Mouse (Mus musculus) kidney, adult 2 months (tissue): Measurements from ENCODE around the gene Atxn1. TPM values are rescaled to one million over a fixed set of nuclear protein-coding genes. Genes with fewer than 3 reads are reported as not detected.

Experiments used
- DNase-seq: peaks from one replicate; pipeline ENCODE4 v3.0.0; 2021
- H3K27ac ChIP-seq: fragments of 200-500 bp; 2 replicates; pipeline ENCODE4 v1.5.1; 2012; ENCODE audit warnings: low read depth, low read length, control low read depth, inconsistent platforms; ENCODE audit not compliant: insufficient read depth
- H3K27me3 ChIP-seq: fragments of 200-500 bp; replicated peaks from 2 replicates; pipeline ENCODE4 v1.6.1; 2012; ENCODE audit warnings: mild to moderate bottlenecking, moderate library complexity, low read length, inconsistent platforms; ENCODE audit not compliant: control insufficient read depth, insufficient read depth
- H3K36me3 ChIP-seq: fragments of 200-500 bp; 2 replicates; pipeline ENCODE4 v1.6.1; 2012; ENCODE audit warnings: mild to moderate bottlenecking, moderate library complexity, low read length, inconsistent platforms; ENCODE audit not compliant: control insufficient read depth, insufficient read depth
- H3K4me1 ChIP-seq: fragments of 200-500 bp; 2 replicates; pipeline ENCODE4 v1.6.1; 2011; ENCODE audit warnings: low read length; ENCODE audit not compliant: control insufficient read depth, insufficient read depth
- H3K4me3 ChIP-seq: fragments of 200-500 bp; 2 replicates; pipeline ENCODE4 v1.5.1; 2011; ENCODE audit warnings: mild to moderate bottlenecking, low read depth, low read length, control low read depth; ENCODE audit not compliant: insufficient read depth
- CTCF ChIP-seq: fragments of 200-500 bp; conservative IDR thresholded peaks from 2 replicates; pipeline ENCODE4 v1.5.1; 2011; ENCODE audit warnings: low read depth, mild to moderate bottlenecking, control low read depth, low read length, moderate library complexity, mixed read lengths; ENCODE audit not compliant: insufficient read depth, insufficient read length
- POLR2A ChIP-seq: fragments of 200-500 bp; IDR thresholded peaks from one replicate; pipeline ENCODE4 v1.6.1; 2011; ENCODE audit warnings: low read depth, low read length, control low read depth
- WGBS: fragments of 180-500 bp; shearing (Covaris S2); methylation state at CpG from one replicate; pipeline ENCODE4 v1.1.7; 2018; 5-methylcytosine and 5-hydroxymethylcytosine counted together
- polyA plus RNA-seq: library from polyadenylated mRNA; depleted of rRNA; stranded (reverse); fragments of >200 nt; gene quantifications from 2 replicates; pipeline ENCODE4 v1.2.3, GENCODE M21; 2012

The Atxn1 gene
- polyA plus RNA-seq, 1 experiment = 15.0 TPM

DNA sequence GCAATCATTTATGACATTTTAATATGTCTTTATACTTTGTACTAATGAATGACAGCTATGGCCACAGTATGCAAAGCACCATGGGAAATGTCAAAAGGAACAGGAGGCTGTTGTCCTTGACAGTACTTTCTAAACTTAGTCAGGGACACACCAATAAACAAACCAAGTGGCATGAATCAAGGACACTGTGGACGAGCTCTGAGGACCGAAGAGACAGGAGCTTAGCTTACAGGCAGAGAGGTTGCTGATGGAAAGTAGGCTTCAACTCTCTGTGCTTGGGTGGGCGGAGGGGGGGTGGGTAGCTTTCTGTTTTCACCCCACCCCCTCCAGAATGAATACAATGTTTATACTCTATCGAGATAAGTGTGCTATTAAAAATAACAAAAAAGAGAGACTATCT is 90.6 kb downstream of the Atxn1 start:
- Histone ChIP-seq H3K4me3 (no peak overlapping the region), H3K36me3 (no peaks in the 10 kb centered on the region; the same call in 1 of the 2 replicates), H3K27me3 (no peaks in the 10 kb centered on the region), H3K4me1 (peaks cover 5% of the 10 kb centered on the region; the same call in 1 of the 2 replicates), H3K27ac (no peak overlapping the region)
- no peak for DNase-seq
- no peak for TF ChIP-seq POLR2A
- TF ChIP-seq CTCF = no peak
- WGBS = 83% methylated on average over 4 of the region's 4 CpGs

DNA sequence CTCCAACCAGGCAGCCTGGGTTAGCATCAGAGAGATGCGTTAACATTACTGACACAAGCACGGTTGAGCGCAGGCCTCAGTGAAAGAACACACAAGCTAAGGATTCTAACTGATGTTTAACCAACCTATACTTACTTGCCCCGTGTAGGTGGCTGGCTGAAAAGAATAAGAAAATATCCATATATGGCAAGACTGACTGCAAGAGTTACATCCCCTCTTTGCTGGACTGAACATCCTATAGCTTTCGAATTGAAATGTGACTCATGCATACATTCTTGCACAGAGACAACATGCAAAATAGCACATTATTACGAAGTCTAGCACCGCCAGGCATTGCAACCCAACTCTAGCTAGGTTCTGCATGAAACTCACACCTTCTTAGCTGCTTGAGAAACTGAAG is 91.8 kb downstream of the Atxn1 start:
- Histone ChIP-seq H3K4me3 (no peak overlapping the region), H3K27me3 (no peaks in the 10 kb centered on the region), H3K4me1 (peaks cover 5% of the 10 kb centered on the region; the same call in 1 of the 2 replicates), H3K36me3 (no peaks in the 10 kb centered on the region; the same call in 1 of the 2 replicates), H3K27ac (no peak overlapping the region)
- WGBS = 78% methylated on average over 7 of the region's 7 CpGs
- TF ChIP-seq POLR2A (no peak), CTCF (no peak)
- no peak for DNase-seq

DNA sequence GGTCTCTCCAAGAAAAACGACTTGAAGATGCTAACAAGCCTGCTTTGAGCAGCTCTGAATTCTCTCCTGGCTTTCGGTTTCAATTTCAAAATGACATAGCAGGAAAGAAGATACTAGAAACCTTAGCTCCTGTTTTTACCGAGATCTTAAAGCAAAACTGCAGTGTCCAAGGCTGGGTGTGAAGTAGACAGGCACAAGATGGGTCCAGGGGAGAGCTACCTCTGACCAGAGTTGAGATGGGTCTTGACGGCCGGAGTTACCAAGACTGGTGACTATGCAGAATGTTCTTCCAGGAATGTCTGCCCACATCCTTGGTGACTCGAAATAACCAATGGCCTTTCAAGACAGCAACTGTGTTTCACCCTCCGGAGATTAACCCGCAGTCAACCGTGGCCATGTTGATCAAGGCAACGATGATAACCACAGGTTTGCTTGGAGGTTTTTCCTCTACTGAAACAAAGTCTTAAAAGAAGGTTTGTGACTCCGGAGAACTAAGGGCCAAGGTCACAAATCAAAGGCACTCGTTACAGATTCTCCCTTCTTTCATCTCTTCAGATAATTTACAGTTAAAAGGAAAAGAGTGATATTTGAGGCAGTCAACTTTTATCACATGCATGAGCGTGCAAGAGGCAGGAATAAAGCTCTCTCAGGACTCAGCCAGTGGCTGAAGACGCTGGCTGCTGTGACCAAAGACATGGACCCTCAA is 92.6 kb downstream of the Atxn1 start:
- Histone ChIP-seq H3K27me3 (no peaks in the 10 kb centered on the region), H3K27ac (peak overlapping the region; percentile 69), H3K4me1 (peaks cover 5% of the 10 kb centered on the region; the same call in 1 of the 2 replicates), H3K36me3 (no peaks in the 10 kb centered on the region; the same call in 1 of the 2 replicates), H3K4me3 (peak overlapping the region; percentile 51)
- WGBS = 30% methylated on average over 14 of the region's 14 CpGs
- peak; percentile 60 for DNase-seq
- no peak for TF ChIP-seq CTCF
- TF ChIP-seq POLR2A = no peak

DNA sequence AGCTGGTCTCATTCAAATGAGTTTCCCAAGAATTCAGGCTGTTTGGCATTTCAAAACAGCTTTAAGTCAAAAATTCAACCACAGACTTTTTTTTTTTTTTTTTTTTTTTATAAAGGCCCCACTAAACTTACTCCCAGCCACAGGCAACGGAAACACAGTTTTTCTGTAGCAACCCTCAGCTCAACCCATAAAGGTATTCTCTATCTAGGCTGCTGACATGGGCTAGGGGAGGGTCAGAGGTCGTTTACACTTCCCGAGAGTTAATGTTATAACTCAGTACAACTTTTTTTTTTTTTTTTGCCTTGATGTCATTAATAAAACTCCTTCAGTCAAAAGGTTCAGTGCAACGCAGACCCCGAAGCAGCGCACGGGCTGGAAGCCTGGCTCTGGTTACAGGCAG is 93.3 kb downstream of the Atxn1 start:
- Histone ChIP-seq H3K36me3 (no peaks in the 10 kb centered on the region; the same call in 1 of the 2 replicates), H3K27me3 (no peaks in the 10 kb centered on the region), H3K4me3 (peak overlapping the region; percentile 51), H3K27ac (no peak overlapping the region), H3K4me1 (peaks cover 5% of the 10 kb centered on the region; the same call in 1 of the 2 replicates)
- peak; percentile 32 for DNase-seq
- TF ChIP-seq POLR2A (no peak), CTCF (no peak)
- WGBS = 32% methylated on average over 7 of the region's 7 CpGs

DNA sequence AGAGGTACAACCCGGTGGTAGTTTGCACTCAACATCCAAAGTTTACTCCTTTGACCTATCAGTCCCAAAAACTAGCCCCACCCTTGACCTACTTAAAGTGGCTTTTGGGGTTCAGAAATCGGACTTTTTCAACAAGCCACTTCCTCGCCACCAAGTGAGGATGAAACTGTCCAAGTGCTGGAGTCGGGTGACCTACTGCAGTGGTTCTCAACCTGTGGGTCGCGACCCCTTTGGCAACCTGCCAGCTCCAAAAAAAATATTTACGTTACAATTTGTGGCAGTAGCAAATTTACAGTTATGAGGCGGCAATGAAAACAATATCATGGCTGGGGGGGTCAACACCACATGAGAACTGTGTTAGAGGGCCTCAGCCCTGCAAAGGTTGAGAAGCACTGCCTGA is 95.9 kb downstream of the Atxn1 start:
- WGBS = 69% methylated on average over 8 of the region's 8 CpGs
- Histone ChIP-seq H3K4me3 (no peak overlapping the region), H3K27me3 (no peaks in the 10 kb centered on the region), H3K4me1 (peaks cover 5% of the 10 kb centered on the region; the same call in 1 of the 2 replicates), H3K27ac (no peak overlapping the region), H3K36me3 (no peaks in the 10 kb centered on the region)
- TF ChIP-seq POLR2A (no peak), CTCF (no peak)
- peak; percentile 24 for DNase-seq

- peak; percentile 18 for DNase-seq
- peaks cover 2% of the 10 kb centered on the region; the same call in 1 of the 2 replicates for H3K4me1 ChIP-seq
- H3K27me3 ChIP-seq = no peaks in the 10 kb centered on the region
- no peak overlapping the region for H3K27ac ChIP-seq
- no peak overlapping the region for H3K4me3 ChIP-seq
- WGBS = 68% methylated on average over 14 of the region's 14 CpGs
- TF ChIP-seq POLR2A = no peak
- no peak for TF ChIP-seq CTCF
- H3K36me3 ChIP-seq = no peaks in the 10 kb centered on the region
Measured at GRCm38 (mm10) chr13:45867273-45867672, 97.5 kb downstream of the Atxn1 start.

DNA sequence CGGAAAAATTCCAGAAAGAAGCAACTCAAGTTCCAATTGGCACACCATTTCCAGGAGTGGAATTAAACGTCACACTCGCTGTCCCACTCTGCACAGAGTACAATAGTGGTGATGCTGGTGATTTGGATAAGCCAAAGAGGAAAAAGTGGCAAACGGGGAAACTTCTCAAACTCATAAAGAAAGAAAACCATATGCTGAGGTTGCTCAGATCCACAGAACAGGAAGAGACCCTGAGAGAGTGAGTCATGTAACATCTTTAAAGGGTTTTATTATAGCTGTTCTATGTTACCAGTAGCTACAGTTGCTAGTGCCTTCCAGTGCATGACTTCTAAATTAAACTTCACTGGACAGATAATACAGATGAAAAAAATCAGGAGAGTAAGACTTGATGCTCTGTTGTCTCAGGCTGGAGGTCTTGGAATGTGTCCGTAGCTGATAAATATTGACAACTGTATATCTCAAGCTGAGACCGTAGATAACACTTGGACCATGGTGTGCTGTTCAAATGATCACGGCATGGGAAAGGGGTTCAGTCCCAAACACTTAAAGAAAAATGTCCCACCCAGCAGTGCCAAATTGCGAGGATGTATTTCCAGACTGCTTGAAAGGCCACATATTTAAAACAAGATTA is 98.1 kb downstream of the Atxn1 start:
- TF ChIP-seq CTCF (no peak), POLR2A (no peak)
- WGBS = 91% methylated on average over 8 of the region's 8 CpGs
- no peak overlapping the region for H3K27ac ChIP-seq
- H3K4me3 ChIP-seq = no peak overlapping the region
- no peaks in the 10 kb centered on the region for H3K27me3 ChIP-seq
- H3K4me1 ChIP-seq = no peaks in the 10 kb centered on the region
- no peaks in the 10 kb centered on the region for H3K36me3 ChIP-seq
- no peak for DNase-seq
